Mouse (Mus musculus): Measurements from ENCODE around the gene Nktr. TPM values are rescaled to one million over a fixed set of nuclear protein-coding genes. Genes with fewer than 3 reads are reported as not detected.

Gene Nktr
- polyA plus RNA-seq, 1 experiment = 165 TPM

GRCm38 (mm10) chr9:121791757-121792521 lies 73.0 kb downstream of the Nktr start, which contains the start of gene Hhatl:
Hhatl (minus strand) TSS chr9:121792507.
- DNase-seq (ENCODE audit: low read depth) = no peak
- TF ChIP-seq CTCF (IDR thresholded peaks at IDR 0.05; ENCODE audit: borderline replicate concordance, extremely low read depth, insufficient read depth, insufficient read length) (no peak), POLR2A (IDR thresholded peaks at IDR 0.05; ENCODE audit: borderline replicate concordance, extremely low read depth, insufficient read depth, insufficient read length, poor library complexity, severe bottlenecking) (no peak)

GRCm38 (mm10) chr9:121794972-121795539 lies 76.1 kb downstream of the Nktr start:
- TF ChIP-seq POLR2A (IDR thresholded peaks at IDR 0.05; ENCODE audit: borderline replicate concordance, extremely low read depth, insufficient read depth, insufficient read length, poor library complexity, severe bottlenecking) (no peak), CTCF (IDR thresholded peaks at IDR 0.05; ENCODE audit: borderline replicate concordance, extremely low read depth, insufficient read depth, insufficient read length) (no peak)
- peak; percentile 46 for DNase-seq (ENCODE audit: low read depth)

GRCm38 (mm10) chr9:121797722-121798121 lies 78.8 kb downstream of the Nktr start:
- TF ChIP-seq POLR2A (IDR thresholded peaks at IDR 0.05; ENCODE audit: borderline replicate concordance, extremely low read depth, insufficient read depth, insufficient read length, poor library complexity, severe bottlenecking) = no peak
- no peak for TF ChIP-seq CTCF (IDR thresholded peaks at IDR 0.05; ENCODE audit: borderline replicate concordance, extremely low read depth, insufficient read depth, insufficient read length)
- DNase-seq (ENCODE audit: low read depth) = no peak

GRCm38 (mm10) chr9:121798887-121799520 lies 80.0 kb downstream of the Nktr start:
- TF ChIP-seq POLR2A (IDR thresholded peaks at IDR 0.05; ENCODE audit: borderline replicate concordance, extremely low read depth, insufficient read depth, insufficient read length, poor library complexity, severe bottlenecking) (no peak), CTCF (IDR thresholded peaks at IDR 0.05; ENCODE audit: borderline replicate concordance, extremely low read depth, insufficient read depth, insufficient read length) (no peak)

GRCm38 (mm10) chr9:121802747-121803146 lies 83.8 kb downstream of the Nktr start:
- DNase-seq (ENCODE audit: low read depth) = no peak
- TF ChIP-seq CTCF (IDR thresholded peaks at IDR 0.05; ENCODE audit: borderline replicate concordance, extremely low read depth, insufficient read depth, insufficient read length) = no peak
- TF ChIP-seq POLR2A (IDR thresholded peaks at IDR 0.05; ENCODE audit: borderline replicate concordance, extremely low read depth, insufficient read depth, insufficient read length, poor library complexity, severe bottlenecking) = no peak

More at GRCm38 (mm10) chr9:121798887-121799520, 80.0 kb downstream of the Nktr start:
- no peak for DNase-seq (ENCODE audit: low read depth)

Other genes with a start within 250 kb of the Nktr start
- gene Cck, start 223.5 kb upstream of the Nktr start, polyA plus RNA-seq (2012; rRNA removed) = 34.1 and 38.6 TPM in 2 replicates
- gene Lyzl4, start 77.1 kb upstream of the Nktr start, polyA plus RNA-seq (2012; rRNA removed) = not detected in 2 replicates
- gene Vipr1, start 76.5 kb upstream of the Nktr start, polyA plus RNA-seq (2012; rRNA removed) = 0.38 and 0.63 TPM in 2 replicates
- 21.2 and 25.2 TPM in 2 replicates for gene Sec22c, start 13.7 kb upstream of the Nktr start, polyA plus RNA-seq (2012; rRNA removed)
- 65.3 and 71.1 TPM in 2 replicates for gene Ss18l2, start 8.8 kb upstream of the Nktr start, polyA plus RNA-seq (2012; rRNA removed)
- gene Zfp651, start 40.2 kb downstream of the Nktr start, polyA plus RNA-seq (2012; rRNA removed) = 38.8 and 51.4 TPM in 2 replicates
- gene Klhl40, start 58.4 kb downstream of the Nktr start, polyA plus RNA-seq (2012; rRNA removed) = 0.55 and 0.72 TPM in 2 replicates
- gene Hhatl, start 73.3 kb downstream of the Nktr start, polyA plus RNA-seq (2012; rRNA removed) = 0.40 and 0.49 TPM in 2 replicates
- 2.7 and 2.9 TPM in 2 replicates for gene Ccdc13, start 120.3 kb downstream of the Nktr start, polyA plus RNA-seq (2012; rRNA removed)
- gene Higd1a, start 139.2 kb downstream of the Nktr start, polyA plus RNA-seq (2012; rRNA removed) = 42.6 and 43.8 TPM in 2 replicates
- gene Ackr2, start 179.2 kb downstream of the Nktr start, polyA plus RNA-seq (2012; rRNA removed) = 2.1 TPM in 2 replicates
- gene Cyp8b1, start 197.1 kb downstream of the Nktr start, polyA plus RNA-seq (2012; rRNA removed) = not detected in 2 replicates
- 1.0 and 1.6 TPM in 2 replicates for gene Fam198a, start 231.8 kb downstream of the Nktr start, polyA plus RNA-seq (2012; rRNA removed)